28 mouse cellular contexts compared by ENCODE assay signal in genomic region chr6:24666248-24666647, GRCm38 (mm10).
"Had no signal": no experiment of that assay in that cellular context is flagged by ENCODE, and none has a peak within 500 bp of the region (broad histone marks: within the 10 kb centered on the region; RNA-seq: fewer than 3 reads in every experiment).

No protein-coding gene starts in this region.

- H3K27me3 ChIP-seq: limb, embryonic 12.5 days; limb, embryonic 13.5 days; limb, embryonic 15.5 days; liver, embryonic 12.5 days; liver, embryonic 13.5 days; liver, embryonic 15.5 days; lung, embryonic 15.5 days; megakaryocyte, embryonic 14.5 days; midbrain, embryonic 12.5 days; midbrain, embryonic 13.5 days; midbrain, embryonic 15.5 days; neural tube, embryonic 12.5 days; neural tube, embryonic 13.5 days had no signal

- H3K27ac ChIP-seq: limb, embryonic 10.5 days; limb, embryonic 13.5 days; limb, embryonic 15.5 days; liver, embryonic 13.5 days; liver, embryonic 14.5 days; lung, embryonic 15.5 days; macrophage; neural tube, embryonic 12.5 days had no signal

- H3K9ac ChIP-seq: limb, embryonic 15.5 days had no signal

- DNase-seq: left cerebral cortex, postnatal 4 days; liver; liver, embryonic 13.5 days; liver, postnatal 0 days; lung, adult 18-20 months; lung, adult 2 months; lung, embryonic 14.5 days; lung, postnatal 10 days; lung, postnatal 14 days; lung, postnatal 36 days; lung, postnatal 4 days had no signal

- H3K9me3 ChIP-seq: limb, embryonic 10.5 days; limb, embryonic 12.5 days; limb, embryonic 13.5 days; limb, embryonic 15.5 days; liver, embryonic 12.5 days; liver, embryonic 13.5 days; liver, embryonic 15.5 days; lung, embryonic 15.5 days; megakaryocyte, embryonic 14.5 days; midbrain, embryonic 10.5 days; midbrain, embryonic 12.5 days; midbrain, embryonic 13.5 days; midbrain, embryonic 15.5 days; neural tube, embryonic 12.5 days; neural tube, embryonic 13.5 days had no signal

- ATAC-seq: liver, embryonic 12.5 days; liver, postnatal 0 days; lung, postnatal 0 days had no signal

- H3K36me3 ChIP-seq: limb, embryonic 12.5 days; limb, embryonic 13.5 days; limb, embryonic 15.5 days; liver, embryonic 12.5 days; liver, embryonic 13.5 days; liver, embryonic 15.5 days; lung, embryonic 15.5 days; midbrain, embryonic 12.5 days; midbrain, embryonic 13.5 days; midbrain, embryonic 15.5 days; neural tube, embryonic 12.5 days; neural tube, embryonic 13.5 days had no signal
